Mouse (Mus musculus): ENCODE data around the gene Olfr655. TPM values are rescaled to one million over a fixed set of nuclear protein-coding genes. Genes with fewer than 3 reads are reported as not detected.

Gene Olfr655
- total RNA-seq (2015; ENCODE audit: low replicate concordance): not detected in 2 replicates
- total RNA-seq (2017; ENCODE audit: low replicate concordance): not detected in 2 replicates

- ATAC-seq (replicated peaks; ENCODE audit: low FRiP score, poor library complexity, severe bottlenecking): no peak
Measured at GRCm38 (mm10) chr7:104601679-104602078, at the start of gene Olfr655. Gene Olfr655 (minus strand): TSS chr7:104601779.

DNA sequence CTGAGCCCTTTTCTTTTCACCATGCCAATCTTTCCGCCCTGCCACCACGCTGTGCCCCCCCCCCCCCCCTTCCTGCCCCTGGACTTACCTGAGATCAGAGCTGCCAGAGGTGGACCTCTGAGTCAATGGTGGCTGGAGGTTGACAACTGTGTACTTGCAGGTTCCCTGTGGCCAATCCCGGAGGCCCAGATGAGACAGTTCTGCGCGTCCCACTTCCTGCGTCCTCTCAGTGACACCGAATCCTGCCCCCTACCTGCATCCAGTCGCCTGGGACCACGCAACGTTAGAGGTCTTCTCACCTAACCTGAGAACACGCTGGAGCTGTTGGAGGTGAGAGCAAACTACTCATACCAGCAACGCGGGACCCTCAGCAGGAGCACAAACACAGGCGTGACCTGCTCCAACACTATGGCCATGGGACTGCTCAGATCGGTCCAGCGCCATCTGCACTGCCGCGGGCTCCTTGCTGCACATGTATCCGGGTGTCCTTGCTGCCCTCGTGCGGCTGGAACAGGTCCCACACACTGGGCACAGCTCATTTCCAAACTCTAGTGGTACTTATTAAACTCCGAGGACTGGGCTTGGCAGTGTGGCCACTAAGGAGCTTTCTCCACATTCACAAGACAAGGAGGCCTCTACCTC lies 45.4 kb upstream of the Olfr655 start, which contains the start of gene Olfr658:
Gene Olfr658 (minus strand): TSS at position 465 of the 642 bp plus-strand sequence.
- peak; percentile 44; the same call in 1 of the 2 replicates for ATAC-seq (replicated peaks; ENCODE audit: low FRiP score, poor library complexity, severe bottlenecking)

- no peak for ATAC-seq (replicated peaks; ENCODE audit: low FRiP score, poor library complexity, severe bottlenecking)
Measured at GRCm38 (mm10) chr7:104624494-104624893, 22.9 kb upstream of the Olfr655 start, which contains the start of gene Olfr657. Gene Olfr657 (plus strand): TSS chr7:104624794.

GRCm38 (mm10) chr7:104613655-104614054 lies 12.1 kb upstream of the Olfr655 start, which contains the start of gene Olfr656:
Gene Olfr656 (plus strand): TSS chr7:104613955.
- ATAC-seq (replicated peaks; ENCODE audit: low FRiP score, poor library complexity, severe bottlenecking): no peak

DNA sequence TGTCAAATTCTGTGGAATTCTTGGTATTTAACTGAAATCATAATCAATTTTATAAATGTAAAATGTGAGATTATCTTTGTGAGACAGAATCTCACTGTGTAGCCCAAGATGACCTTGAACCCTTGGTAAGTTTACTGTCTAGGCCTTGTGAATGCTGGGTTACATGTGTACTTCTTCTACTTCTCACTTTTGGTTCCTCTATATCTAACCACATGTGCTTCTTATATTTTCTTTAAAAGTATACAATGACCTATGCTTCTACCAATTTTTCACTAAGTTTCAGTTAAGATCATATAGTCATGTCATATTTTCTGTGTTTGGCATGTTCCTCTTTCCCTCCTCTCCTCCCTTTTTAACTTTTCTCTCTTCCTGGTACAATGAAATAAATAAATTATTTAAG lies 3.1 kb upstream of the Olfr655 start:
- ATAC-seq (replicated peaks; ENCODE audit: low FRiP score, poor library complexity, severe bottlenecking): no peak

DNA sequence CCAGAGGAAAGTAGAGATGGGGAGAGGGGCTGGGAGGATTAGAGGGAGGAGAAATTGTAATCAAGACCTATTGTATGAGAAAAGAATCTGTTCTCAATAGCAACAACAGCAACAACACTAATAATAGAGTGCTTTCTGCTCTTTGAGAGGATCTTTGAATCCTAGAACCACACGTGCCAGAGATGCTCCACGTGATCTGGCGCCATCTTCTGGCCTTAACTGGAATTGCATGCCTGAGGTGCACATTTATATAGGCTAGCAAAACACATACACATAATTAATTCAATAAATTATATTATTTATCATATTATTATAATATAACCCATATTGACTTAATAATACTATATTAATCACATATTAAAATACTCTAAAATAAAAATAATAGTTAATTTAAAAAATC lies 1.6 kb upstream of the Olfr655 start:
- ATAC-seq (replicated peaks; ENCODE audit: low FRiP score, poor library complexity, severe bottlenecking): 0 out of 2 replicates have a peak, but pooled peaks have one; percentile 49

DNA sequence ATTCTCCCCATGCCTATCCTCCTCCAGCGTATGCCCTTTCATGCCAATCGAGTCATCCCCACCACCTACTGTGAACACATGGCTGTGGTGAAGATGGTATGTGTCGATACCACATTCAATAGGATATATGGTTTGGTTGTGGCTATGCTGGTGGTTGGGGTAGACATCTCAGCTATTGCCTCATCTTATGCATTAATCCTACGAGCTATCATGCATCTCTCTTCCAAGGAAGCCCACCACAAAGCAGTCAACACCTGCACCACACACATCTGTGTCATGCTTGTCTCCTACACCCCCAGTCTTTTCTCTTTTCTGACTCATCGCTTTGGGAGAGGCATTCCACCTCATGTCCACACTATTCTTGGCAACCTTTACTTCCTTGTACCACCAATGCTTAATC lies 13.3 kb downstream of the Olfr655 start:
- ATAC-seq (replicated peaks; ENCODE audit: low FRiP score, poor library complexity, severe bottlenecking): no peak

DNA sequence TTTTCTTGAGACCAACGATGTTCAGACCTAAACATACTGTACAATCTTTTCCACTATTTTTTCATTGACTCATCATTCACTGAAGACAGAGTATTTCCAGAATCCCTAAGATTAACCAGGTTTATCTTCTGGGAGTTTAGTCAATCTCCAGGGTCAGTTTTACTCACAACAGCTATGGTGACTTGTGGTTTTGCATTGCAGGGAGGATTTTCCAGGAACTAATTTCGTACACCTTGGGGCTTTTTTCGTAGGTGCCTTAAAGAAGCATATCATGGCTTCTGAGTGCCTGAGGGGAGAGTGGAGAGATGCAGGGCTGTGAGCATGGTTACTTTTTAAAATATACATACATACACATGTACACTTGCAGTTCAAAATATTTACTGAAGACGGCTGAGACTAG lies 14.9 kb downstream of the Olfr655 start, which contains the start of gene Olfr654:
Gene Olfr654 (plus strand): TSS at position 301 of the 400 bp plus-strand sequence.
- ATAC-seq (replicated peaks; ENCODE audit: low FRiP score, poor library complexity, severe bottlenecking): no peak

GRCm38 (mm10) chr7:104581429-104581828 lies 20.1 kb downstream of the Olfr655 start:
- ATAC-seq (replicated peaks; ENCODE audit: low FRiP score, poor library complexity, severe bottlenecking): no peak

GRCm38 (mm10) chr7:104580846-104581245 lies 20.7 kb downstream of the Olfr655 start:
- ATAC-seq (replicated peaks; ENCODE audit: low FRiP score, poor library complexity, severe bottlenecking): no peak

- ATAC-seq (replicated peaks; ENCODE audit: low FRiP score, poor library complexity, severe bottlenecking): no peak
Measured at GRCm38 (mm10) chr7:104577014-104577413, 24.6 kb downstream of the Olfr655 start, which contains the start of gene Olfr653. Gene Olfr653 (plus strand): TSS chr7:104577314.

GRCm38 (mm10) chr7:104560601-104561000 lies 41.0 kb downstream of the Olfr655 start, which contains the start of gene Olfr652:
Gene Olfr652 (plus strand): TSS chr7:104560901.
- no peak for ATAC-seq (replicated peaks; ENCODE audit: low FRiP score, poor library complexity, severe bottlenecking)

- ATAC-seq (replicated peaks; ENCODE audit: low FRiP score, poor library complexity, severe bottlenecking): no peak
Measured at GRCm38 (mm10) chr7:104552700-104553099, 48.9 kb downstream of the Olfr655 start.

DNA sequence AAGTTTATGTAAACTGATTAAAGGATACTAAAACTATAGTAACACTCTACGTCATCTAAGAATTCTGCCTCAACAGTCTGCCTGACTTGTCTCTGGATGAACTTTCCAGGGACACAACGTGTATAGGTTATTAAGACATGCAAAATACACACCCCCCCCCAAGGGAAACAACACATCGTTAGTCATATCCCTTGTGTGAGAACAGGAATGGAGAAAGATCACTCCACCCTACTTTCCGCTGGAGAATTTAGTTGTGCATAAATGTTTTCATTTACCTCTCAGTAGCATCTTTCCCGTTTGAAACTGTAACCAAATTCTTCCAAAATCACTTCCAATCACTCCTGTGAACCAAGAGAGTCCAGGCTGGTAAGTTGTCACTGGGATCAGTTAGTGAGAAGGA lies 51.7 kb downstream of the Olfr655 start, which contains the start of gene Olfr651:
Gene Olfr651 (plus strand): TSS at position 301 of the 400 bp plus-strand sequence.
- no peak for ATAC-seq (replicated peaks; ENCODE audit: low FRiP score, poor library complexity, severe bottlenecking)

Other genes with a start within 250 kb of the Olfr655 start
- 8.3 and 15.5 TPM in 2 replicates for gene Trim12c, start 248.4 kb downstream of the Olfr655 start, total RNA-seq (2015; ENCODE audit: low replicate concordance)
- 11.5 and 22.8 TPM in 2 replicates for gene Trim12c, start 248.4 kb downstream of the Olfr655 start, total RNA-seq (2017; ENCODE audit: low replicate concordance)
- gene Trim30b, start 231.9 kb downstream of the Olfr655 start, total RNA-seq (2015; ENCODE audit: low replicate concordance): 6.5 and 8.0 TPM in 2 replicates
- 1.3 and 2.7 TPM in 2 replicates for gene Trim30b, start 231.9 kb downstream of the Olfr655 start, total RNA-seq (2017; ENCODE audit: low replicate concordance)
- not detected in 2 replicates for gene Trim30c, start 200.9 kb downstream of the Olfr655 start, total RNA-seq (2015; ENCODE audit: low replicate concordance)
- 0.39 TPM in 1 of 2 replicates, not detected in the other for gene Trim30c, start 200.9 kb downstream of the Olfr655 start, total RNA-seq (2017; ENCODE audit: low replicate concordance)
- gene Trim30a, start 136.6 kb downstream of the Olfr655 start, total RNA-seq (2015; ENCODE audit: low replicate concordance): 11.3 and 13.0 TPM in 2 replicates
- 6.9 and 7.3 TPM in 2 replicates for gene Trim30a, start 136.6 kb downstream of the Olfr655 start, total RNA-seq (2017; ENCODE audit: low replicate concordance)
- 4.0 and 6.7 TPM in 2 replicates for gene Trim30d, start 93.9 kb downstream of the Olfr655 start, total RNA-seq (2015; ENCODE audit: low replicate concordance)
- 1.4 and 3.0 TPM in 2 replicates for gene Trim30d, start 93.9 kb downstream of the Olfr655 start, total RNA-seq (2017; ENCODE audit: low replicate concordance)
- not detected in 2 replicates for gene Olfr651, start 51.6 kb downstream of the Olfr655 start, total RNA-seq (2015; ENCODE audit: low replicate concordance)
- not detected in 2 replicates for gene Olfr651, start 51.6 kb downstream of the Olfr655 start, total RNA-seq (2017; ENCODE audit: low replicate concordance)
- gene Olfr652, start 40.9 kb downstream of the Olfr655 start, total RNA-seq (2015; ENCODE audit: low replicate concordance): not detected in 2 replicates
- gene Olfr652, start 40.9 kb downstream of the Olfr655 start, total RNA-seq (2017; ENCODE audit: low replicate concordance): not detected in 2 replicates
- gene Olfr653, start 24.5 kb downstream of the Olfr655 start, total RNA-seq (2015; ENCODE audit: low replicate concordance): not detected in 2 replicates
- not detected in 2 replicates for gene Olfr653, start 24.5 kb downstream of the Olfr655 start, total RNA-seq (2017; ENCODE audit: low replicate concordance)
- not detected in 2 replicates for gene Olfr654, start 14.8 kb downstream of the Olfr655 start, total RNA-seq (2015; ENCODE audit: low replicate concordance)
- gene Olfr654, start 14.8 kb downstream of the Olfr655 start, total RNA-seq (2017; ENCODE audit: low replicate concordance): not detected in 2 replicates
- gene Olfr656, start 12.2 kb upstream of the Olfr655 start, total RNA-seq (2015; ENCODE audit: low replicate concordance): not detected in 2 replicates
- not detected in 2 replicates for gene Olfr656, start 12.2 kb upstream of the Olfr655 start, total RNA-seq (2017; ENCODE audit: low replicate concordance)
- gene Olfr657, start 23.0 kb upstream of the Olfr655 start, total RNA-seq (2015; ENCODE audit: low replicate concordance): not detected in 2 replicates
- gene Olfr657, start 23.0 kb upstream of the Olfr655 start, total RNA-seq (2017; ENCODE audit: low replicate concordance): not detected in 2 replicates
- not detected in 2 replicates for gene Olfr658, start 45.5 kb upstream of the Olfr655 start, total RNA-seq (2015; ENCODE audit: low replicate concordance)
- not detected in 2 replicates for gene Olfr658, start 45.5 kb upstream of the Olfr655 start, total RNA-seq (2017; ENCODE audit: low replicate concordance)
- not detected in 2 replicates for gene Olfr659, start 65.0 kb upstream of the Olfr655 start, total RNA-seq (2015; ENCODE audit: low replicate concordance)
- not detected in 2 replicates for gene Olfr659, start 65.0 kb upstream of the Olfr655 start, total RNA-seq (2017; ENCODE audit: low replicate concordance)
- gene Olfr661, start 84.7 kb upstream of the Olfr655 start, total RNA-seq (2015; ENCODE audit: low replicate concordance): not detected in 2 replicates
- not detected in 2 replicates for gene Olfr661, start 84.7 kb upstream of the Olfr655 start, total RNA-seq (2017; ENCODE audit: low replicate concordance)
- gene Usp17le, start 175.7 kb upstream of the Olfr655 start, total RNA-seq (2015; ENCODE audit: low replicate concordance): not detected in 2 replicates
- not detected in 2 replicates for gene Usp17le, start 175.7 kb upstream of the Olfr655 start, total RNA-seq (2017; ENCODE audit: low replicate concordance)
- gene Usp17lb, start 240.8 kb upstream of the Olfr655 start, total RNA-seq (2015; ENCODE audit: low replicate concordance): not detected in 2 replicates
- gene Usp17lb, start 240.8 kb upstream of the Olfr655 start, total RNA-seq (2017; ENCODE audit: low replicate concordance): not detected in 2 replicates